Mouse (Mus musculus): ENCODE results near the gene Aicda. TPM values are rescaled to one million over a fixed set of nuclear protein-coding genes. Genes with fewer than 3 reads are reported as not detected.

Gene Aicda
- total and polyA plus RNA-seq, 2 experiments from 2014 or later: not detected

DNA sequence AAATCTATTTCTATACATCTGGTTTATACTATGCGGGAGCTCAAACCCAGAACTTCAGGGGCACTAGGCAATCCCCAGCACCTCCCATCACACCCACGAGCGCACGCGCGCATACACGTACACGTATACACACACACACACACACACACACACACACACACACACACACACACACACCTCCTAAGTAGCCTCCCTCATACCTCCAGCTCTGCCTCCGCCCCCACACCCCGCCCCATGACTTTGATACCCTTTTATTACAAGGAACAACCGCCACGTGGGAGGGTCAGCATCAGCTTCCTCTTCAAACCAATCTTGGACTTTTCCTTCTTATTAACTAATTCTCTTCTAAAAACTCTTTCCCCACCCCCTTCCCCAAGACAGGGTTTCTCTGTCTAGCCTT, 54.1 kb downstream of the Aicda start:
- no peak for ATAC-seq (ENCODE audit: insufficient read depth, low read depth)
- no peak overlapping the region for H3K27ac ChIP-seq (ENCODE audit: low read depth)
- WGBS: 90% methylated on average over 11 of the region's 12 CpGs
- H3K9me3 ChIP-seq (replicated peaks; ENCODE audit: control insufficient read depth, low read length): no peaks in the 10 kb centered on the region
- peaks cover 3% of the 10 kb centered on the region; the same call in 1 of the 2 replicates for H3K27me3 ChIP-seq (ENCODE audit: control insufficient read depth, insufficient read depth, low read length)
- no peaks in the 10 kb centered on the region for H3K36me3 ChIP-seq (replicated peaks; ENCODE audit: control insufficient read depth, insufficient read depth, low read length)
- DNase-seq (ENCODE audit: low spot score): no peak
- TF ChIP-seq CTCF (IDR thresholded peaks at IDR 0.05; ENCODE audit: low read depth) (no peak), EP300 (IDR thresholded peaks at IDR 0.05; ENCODE audit: low read depth) (no peak)
- no peak overlapping the region for H3K4me3 ChIP-seq (ENCODE audit: low read depth, low read length)
- H3K4me2 ChIP-seq (ENCODE audit: low read depth, low read length): no peak overlapping the region
- H3K9ac ChIP-seq (replicated peaks; ENCODE audit: low read depth, low read length): no peak overlapping the region
- H3K4me1 ChIP-seq (ENCODE audit: control insufficient read depth, insufficient read depth): no peaks in the 10 kb centered on the region

DNA sequence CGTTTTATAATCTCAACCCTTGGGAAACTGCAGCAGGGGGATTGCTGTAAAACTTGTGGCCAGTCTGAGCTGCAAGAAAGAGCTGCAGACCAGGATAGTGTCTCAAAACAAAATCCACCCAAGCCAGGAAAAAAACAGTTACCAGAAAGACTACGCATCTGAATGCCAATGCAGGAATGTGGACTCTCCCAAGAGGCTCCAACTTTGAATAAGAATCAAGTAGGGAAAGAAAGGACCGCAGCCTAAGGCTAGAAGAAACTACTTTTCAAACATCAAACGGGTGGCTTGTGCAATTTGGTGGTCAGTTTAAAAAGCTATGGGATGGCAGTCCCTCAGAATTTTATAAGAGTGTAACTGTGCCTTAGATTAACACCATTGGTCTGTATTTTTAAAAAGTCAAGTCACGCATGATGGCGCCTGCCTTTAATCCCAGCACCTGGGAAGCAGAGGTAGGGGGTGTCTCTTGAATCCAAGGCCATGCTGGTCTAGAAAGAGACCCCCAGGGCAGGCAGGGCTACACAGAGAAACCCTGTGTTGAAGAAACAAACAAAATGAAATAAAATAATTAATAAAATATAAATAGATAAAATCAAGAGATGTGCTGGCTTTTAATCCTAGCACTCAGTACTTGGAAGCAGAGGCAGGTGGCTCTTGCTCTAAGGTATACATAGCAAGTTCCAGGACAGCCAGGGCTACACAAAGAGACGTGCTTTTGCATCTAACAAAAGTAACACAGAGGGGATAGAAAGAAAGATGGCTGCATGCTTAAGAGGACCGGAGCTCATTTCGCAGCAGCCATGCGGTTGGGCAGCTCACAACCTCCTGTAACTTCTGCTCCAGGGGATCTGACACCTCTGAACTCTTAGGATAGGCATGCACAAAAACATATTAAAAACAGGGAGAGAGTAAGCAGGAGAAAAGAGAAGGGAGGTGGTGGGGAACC, 55.1 kb downstream of the Aicda start:
- ATAC-seq (ENCODE audit: insufficient read depth, low read depth): no peak
- DNase-seq (ENCODE audit: low spot score): no peak
- Histone ChIP-seq H3K4me1 (ENCODE audit: control insufficient read depth, insufficient read depth) (no peaks in the 10 kb centered on the region), H3K27ac (ENCODE audit: low read depth) (no peak overlapping the region), H3K4me3 (ENCODE audit: low read depth, low read length) (no peak overlapping the region), H3K27me3 (ENCODE audit: control insufficient read depth, insufficient read depth, low read length) (peaks cover 3% of the 10 kb centered on the region; the same call in 1 of the 2 replicates), H3K9me3 (replicated peaks; ENCODE audit: control insufficient read depth, low read length) (no peaks in the 10 kb centered on the region), H3K9ac (replicated peaks; ENCODE audit: low read depth, low read length) (no peak overlapping the region), H3K4me2 (ENCODE audit: low read depth, low read length) (no peak overlapping the region), H3K36me3 (replicated peaks; ENCODE audit: control insufficient read depth, insufficient read depth, low read length) (no peaks in the 10 kb centered on the region)
- no peak for TF ChIP-seq CTCF (IDR thresholded peaks at IDR 0.05; ENCODE audit: low read depth)
- TF ChIP-seq EP300 (IDR thresholded peaks at IDR 0.05; ENCODE audit: low read depth): no peak
- 73% methylated on average over 10 of the region's 10 CpGs for WGBS

DNA sequence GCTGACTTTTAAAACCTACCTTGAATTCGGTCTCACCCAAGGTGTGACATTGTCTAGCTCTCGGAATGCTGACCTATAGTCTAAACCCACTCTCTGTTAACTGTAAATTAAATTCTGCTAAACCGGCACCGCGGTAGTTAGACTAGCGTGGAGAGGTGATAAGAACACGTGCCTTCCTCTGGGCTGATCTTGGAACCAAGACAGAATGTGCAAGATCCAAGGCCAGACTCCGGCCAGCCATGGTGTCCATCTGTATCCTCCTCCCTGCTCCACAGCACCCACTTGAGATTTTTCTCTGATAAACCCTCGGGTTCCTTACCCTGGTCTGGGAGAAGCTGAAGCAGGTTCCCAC, 55.8 kb downstream of the Aicda start:
- Histone ChIP-seq H3K9me3 (replicated peaks; ENCODE audit: control insufficient read depth, low read length) (no peaks in the 10 kb centered on the region), H3K4me3 (ENCODE audit: low read depth, low read length) (no peak overlapping the region), H3K27me3 (ENCODE audit: control insufficient read depth, insufficient read depth, low read length) (peaks cover 3% of the 10 kb centered on the region; the same call in 1 of the 2 replicates), H3K36me3 (replicated peaks; ENCODE audit: control insufficient read depth, insufficient read depth, low read length) (no peaks in the 10 kb centered on the region), H3K4me1 (ENCODE audit: control insufficient read depth, insufficient read depth) (no peaks in the 10 kb centered on the region), H3K9ac (replicated peaks; ENCODE audit: low read depth, low read length) (no peak overlapping the region), H3K4me2 (ENCODE audit: low read depth, low read length) (0 out of 2 replicates have a peak overlapping the region, but pooled peaks have one; percentile 16), H3K27ac (ENCODE audit: low read depth) (no peak overlapping the region)
- TF ChIP-seq EP300 (IDR thresholded peaks at IDR 0.05; ENCODE audit: low read depth): no peak
- no peak for TF ChIP-seq CTCF (IDR thresholded peaks at IDR 0.05; ENCODE audit: low read depth)
- ATAC-seq (ENCODE audit: insufficient read depth, low read depth) (no peak), DNase-seq (ENCODE audit: low spot score) (no peak)
- 33% methylated on average over 9 of the region's 9 CpGs for WGBS

- Histone ChIP-seq H3K9me3 (replicated peaks; ENCODE audit: control insufficient read depth, low read length) (no peaks in the 10 kb centered on the region), H3K36me3 (replicated peaks; ENCODE audit: control insufficient read depth, insufficient read depth, low read length) (no peaks in the 10 kb centered on the region), H3K9ac (replicated peaks; ENCODE audit: low read depth, low read length) (no peak within 1 kb of the TSS), H3K4me2 (ENCODE audit: low read depth, low read length) (0 out of 2 replicates have a peak within 1 kb of the TSS, but pooled peaks have one; percentile 16), H3K4me3 (ENCODE audit: low read depth, low read length) (no peak within 1 kb of the TSS), H3K27me3 (ENCODE audit: control insufficient read depth, insufficient read depth, low read length) (peaks cover 3% of the 10 kb centered on the region; the same call in 1 of the 2 replicates), H3K4me1 (ENCODE audit: control insufficient read depth, insufficient read depth) (no peaks in the 10 kb centered on the region), H3K27ac (ENCODE audit: low read depth) (no peak within 1 kb of the TSS)
- TF ChIP-seq EP300 (IDR thresholded peaks at IDR 0.05; ENCODE audit: low read depth) (no peak), CTCF (IDR thresholded peaks at IDR 0.05; ENCODE audit: low read depth) (no peak)
- ATAC-seq (ENCODE audit: insufficient read depth, low read depth): no peak
- 27% methylated on average over 14 of the region's 14 CpGs for WGBS
- DNase-seq (ENCODE audit: low spot score): no peak
These were observed 56.2 kb downstream of the Aicda start, which contains the start of gene Gdf3 for GRCm38 (mm10) chr6:122609771-122610170. TSS of gene Gdf3 (minus strand) at chr6:122610087.

DNA sequence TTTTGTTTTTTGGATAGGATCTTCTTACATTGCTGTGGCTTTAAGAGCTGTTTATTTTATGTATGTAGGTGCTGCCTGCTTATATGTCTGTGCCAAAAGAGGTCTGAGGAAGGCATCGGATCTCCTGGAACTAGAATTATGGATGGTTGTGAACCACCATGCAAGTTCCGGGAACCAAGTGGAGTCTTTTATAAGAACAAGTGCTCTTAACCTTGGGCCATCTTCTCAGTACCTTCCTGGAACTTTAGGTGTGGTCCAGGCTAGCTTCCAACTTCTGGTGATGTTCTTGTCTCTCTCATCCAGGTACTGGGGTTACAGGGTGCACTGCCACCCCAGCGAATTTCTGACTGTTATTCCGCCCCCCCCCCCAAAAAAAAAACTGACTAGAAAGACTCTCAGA, 58.8 kb downstream of the Aicda start:
- Histone ChIP-seq H3K9me3 (replicated peaks; ENCODE audit: control insufficient read depth, low read length) (no peaks in the 10 kb centered on the region), H3K4me2 (ENCODE audit: low read depth, low read length) (no peak overlapping the region), H3K9ac (replicated peaks; ENCODE audit: low read depth, low read length) (no peak overlapping the region), H3K4me3 (ENCODE audit: low read depth, low read length) (no peak overlapping the region), H3K36me3 (replicated peaks; ENCODE audit: control insufficient read depth, insufficient read depth, low read length) (no peaks in the 10 kb centered on the region), H3K27ac (ENCODE audit: low read depth) (no peak overlapping the region), H3K27me3 (ENCODE audit: control insufficient read depth, insufficient read depth, low read length) (peaks cover 3% of the 10 kb centered on the region; the same call in 1 of the 2 replicates), H3K4me1 (ENCODE audit: control insufficient read depth, insufficient read depth) (no peaks in the 10 kb centered on the region)
- ATAC-seq (ENCODE audit: insufficient read depth, low read depth) (no peak), DNase-seq (ENCODE audit: low spot score) (no peak)
- WGBS: 74% methylated on average over 4 of the region's 4 CpGs
- TF ChIP-seq EP300 (IDR thresholded peaks at IDR 0.05; ENCODE audit: low read depth): no peak
- no peak for TF ChIP-seq CTCF (IDR thresholded peaks at IDR 0.05; ENCODE audit: low read depth)

Other genes starting within 250 kb of the Aicda start
- 55.9 and 58.4 TPM in 2 replicates for gene M6pr, start 245.1 kb upstream of the Aicda start, total RNA-seq (2014; rRNA removed; ENCODE audit: low replicate concordance)
- 52.2 and 52.9 TPM in 2 replicates for gene M6pr, start 245.1 kb upstream of the Aicda start, polyA plus RNA-seq (2015; fragmentation: Nextera tagmentation; extraction: Ambion mirVana)
- 19.6 TPM in 2 replicates for gene Phc1, start 213.2 kb upstream of the Aicda start, total RNA-seq (2014; rRNA removed; ENCODE audit: low replicate concordance)
- 4.3 and 4.6 TPM in 2 replicates for gene Phc1, start 213.2 kb upstream of the Aicda start, polyA plus RNA-seq (2015; fragmentation: Nextera tagmentation; extraction: Ambion mirVana)
- 0.27 TPM in 1 of 2 replicates, not detected in the other for gene Rimklb, start 55.0 kb upstream of the Aicda start, total RNA-seq (2014; rRNA removed; ENCODE audit: low replicate concordance)
- gene Rimklb, start 55.0 kb upstream of the Aicda start, polyA plus RNA-seq (2015; fragmentation: Nextera tagmentation; extraction: Ambion mirVana): 0.48 and 0.79 TPM in 2 replicates
- gene Mfap5, start 48.0 kb upstream of the Aicda start, total RNA-seq (2014; rRNA removed; ENCODE audit: low replicate concordance): 31.3 and 39.4 TPM in 2 replicates
- gene Mfap5, start 48.0 kb upstream of the Aicda start, polyA plus RNA-seq (2015; fragmentation: Nextera tagmentation; extraction: Ambion mirVana): 61.1 and 73.5 TPM in 2 replicates
- 21.0 and 30.9 TPM in 2 replicates for gene Apobec1, start 48.6 kb downstream of the Aicda start, total RNA-seq (2014; rRNA removed; ENCODE audit: low replicate concordance)
- gene Apobec1, start 48.6 kb downstream of the Aicda start, polyA plus RNA-seq (2015; fragmentation: Nextera tagmentation; extraction: Ambion mirVana): 3.9 and 4.2 TPM in 2 replicates
- 0.15 TPM in 1 of 2 replicates, not detected in the other for gene Gdf3, start 56.3 kb downstream of the Aicda start, total RNA-seq (2014; rRNA removed; ENCODE audit: low replicate concordance)
- gene Gdf3, start 56.3 kb downstream of the Aicda start, polyA plus RNA-seq (2015; fragmentation: Nextera tagmentation; extraction: Ambion mirVana): 0.05 and 0.26 TPM in 2 replicates
- gene Dppa3, start 72.6 kb downstream of the Aicda start, total RNA-seq (2014; rRNA removed; ENCODE audit: low replicate concordance): not detected in 2 replicates
- gene Dppa3, start 72.6 kb downstream of the Aicda start, polyA plus RNA-seq (2015; fragmentation: Nextera tagmentation; extraction: Ambion mirVana): 0.18 and 0.41 TPM in 2 replicates
- gene Nanog, start 153.7 kb downstream of the Aicda start, total RNA-seq (2014; rRNA removed; ENCODE audit: low replicate concordance): 0.73 and 1.3 TPM in 2 replicates
- 0.47 and 0.61 TPM in 2 replicates for gene Nanog, start 153.7 kb downstream of the Aicda start, polyA plus RNA-seq (2015; fragmentation: Nextera tagmentation; extraction: Ambion mirVana)
- 21.4 and 21.6 TPM in 2 replicates for gene Slc2a3, start 247.8 kb downstream of the Aicda start, total RNA-seq (2014; rRNA removed; ENCODE audit: low replicate concordance)
- gene Slc2a3, start 247.8 kb downstream of the Aicda start, polyA plus RNA-seq (2015; fragmentation: Nextera tagmentation; extraction: Ambion mirVana): 1.7 and 1.8 TPM in 2 replicates

All from heart, postnatal 0 days (tissue).